Mouse (Mus musculus) skeletal muscle tissue, adult 2 months (tissue): Measurements from ENCODE around the gene Gm2244.
"Not testable (repeated sequence)": the region's sequence is repeated elsewhere in the genome, so short reads cannot be mapped to it uniquely, and the experiment has no call there.

Source experiments
- DNase-seq: peaks from one replicate; pipeline ENCODE4 v3.0.0-alpha.2; 2012; ENCODE audit warnings: low read depth, low spot score

The Gm2244 gene

GRCm38 (mm10) chr14:19549863-19550262 is at the start of gene Gm2244:
Gm2244 (minus strand) TSS chr14:19549963.
- not testable (repeated sequence) for DNase-seq

- not testable (repeated sequence) for DNase-seq
These were observed 35.3 kb upstream of the Gm2244 start, which contains the start of gene Gm2237 for GRCm38 (mm10) chr14:19584804-19585667. Gm2237 (minus strand) TSS chr14:19585135.
